Mouse (Mus musculus): ENCODE measurements around the gene Bud23. TPM values are rescaled to one million over a fixed set of nuclear protein-coding genes. Genes with fewer than 3 reads are reported as not detected.
A peak's percentile ranks its signal among the peaks of the same experiment; 100 is the strongest.

Bud23 gene
- total RNA-seq, 1 experiment, result 112 TPM

- Histone ChIP-seq H3K4me1 (ENCODE audit: control insufficient read depth in 2 of 2, insufficient read depth in 2 of 2, low read length in 2 of 2, poor library complexity in 1 of 2) (peaks cover 0 to 8% of the 10 kb centered on the region in 2 experiments; a peak in 2 of 4 replicates), H3K9ac (ENCODE audit: insufficient read depth, low read depth, low read length, poor library complexity, severe bottlenecking) (no peak overlapping the region), H3K36me3 (ENCODE audit: control insufficient read depth, insufficient read depth, low read length, poor library complexity, severe bottlenecking) (no peaks in the 10 kb centered on the region; the same call in 1 of the 2 replicates), H3K4me3 (ENCODE audit: insufficient read depth in 1 of 2, low read depth in 1 of 2, low read length in 2 of 2, poor library complexity in 1 of 2, severe bottlenecking in 1 of 2) (no peak overlapping the region), H3K9me3 (ENCODE audit: control insufficient read depth, insufficient read depth, low read depth, low read length) (no peaks in the 10 kb centered on the region), H3K27ac (ENCODE audit: insufficient read depth, low read depth, low read length, poor library complexity, severe bottlenecking) (no peak overlapping the region)
- in situ Hi-C loops (cut with MboI; ENCODE audit: low sequenced_read_pairs in 2 of 2, unreplicated experiment in 2 of 2), result no loop called here
- TF ChIP-seq CHD2 (IDR thresholded peaks at IDR 0.05; ENCODE audit: low read depth, low read length) (no peak), ZC3H11A (IDR thresholded peaks at IDR 0.05; ENCODE audit: borderline replicate concordance, low read depth, low read length) (no peak), ZNF384 (IDR thresholded peaks at IDR 0.05; ENCODE audit: low read depth, low read length) (no peak), MAFK (IDR thresholded peaks at IDR 0.05; ENCODE audit: insufficient read depth, low read depth, low read length) (no peak), HCFC1 (IDR thresholded peaks at IDR 0.05; ENCODE audit: borderline replicate concordance, insufficient read depth, low read length) (no peak)
- no peak for DNase-seq (ENCODE audit: low read depth, low spot score)
These were observed 30.2 kb downstream of the Bud23 start for GRCm38 (mm10) chr5:135034593-135034992.

- H3K9ac ChIP-seq (ENCODE audit: insufficient read depth, low read depth, low read length, poor library complexity, severe bottlenecking), result no peak overlapping the region
- no peak overlapping the region for H3K27ac ChIP-seq (ENCODE audit: insufficient read depth, low read depth, low read length, poor library complexity, severe bottlenecking)
- in situ Hi-C loops (cut with MboI; ENCODE audit: low sequenced_read_pairs in 2 of 2, unreplicated experiment in 2 of 2), result no loop called here
- H3K4me1 ChIP-seq (ENCODE audit: control insufficient read depth in 2 of 2, insufficient read depth in 2 of 2, low read length in 2 of 2, poor library complexity in 1 of 2), result peaks cover 0 to 17% of the 10 kb centered on the region in 2 experiments; a peak in 2 of 4 replicates
- no peaks in the 10 kb centered on the region for H3K9me3 ChIP-seq (ENCODE audit: control insufficient read depth, insufficient read depth, low read depth, low read length)
- no peak for TF ChIP-seq CHD2 (IDR thresholded peaks at IDR 0.05; ENCODE audit: low read depth, low read length)
- TF ChIP-seq MAFK (IDR thresholded peaks at IDR 0.05; ENCODE audit: insufficient read depth, low read depth, low read length), result no peak
- no peak for TF ChIP-seq ZNF384 (IDR thresholded peaks at IDR 0.05; ENCODE audit: low read depth, low read length)
- no peak for TF ChIP-seq ZC3H11A (IDR thresholded peaks at IDR 0.05; ENCODE audit: borderline replicate concordance, low read depth, low read length)
- no peak for TF ChIP-seq HCFC1 (IDR thresholded peaks at IDR 0.05; ENCODE audit: borderline replicate concordance, insufficient read depth, low read length)
- no peak for DNase-seq (ENCODE audit: low read depth, low spot score)
- H3K4me3 ChIP-seq (ENCODE audit: insufficient read depth in 1 of 2, low read depth in 1 of 2, low read length in 2 of 2, poor library complexity in 1 of 2, severe bottlenecking in 1 of 2), result no peak overlapping the region
- H3K36me3 ChIP-seq (ENCODE audit: control insufficient read depth, insufficient read depth, low read length, poor library complexity, severe bottlenecking), result no peaks in the 10 kb centered on the region; the same call in 1 of the 2 replicates
These were observed 32.2 kb downstream of the Bud23 start for GRCm38 (mm10) chr5:135032581-135032980.

GRCm38 (mm10) chr5:135029007-135029854 lies 35.5 kb downstream of the Bud23 start:
- H3K4me3 ChIP-seq (ENCODE audit: insufficient read depth in 1 of 2, low read depth in 1 of 2, low read length in 2 of 2, poor library complexity in 1 of 2, severe bottlenecking in 1 of 2), result no peak overlapping the region; a peak in 1 of 4 replicates
- in situ Hi-C loops (cut with MboI; ENCODE audit: low sequenced_read_pairs in 2 of 2, unreplicated experiment in 2 of 2), result no loop called here
- peaks cover 0 to 14% of the 10 kb centered on the region in 2 experiments; a peak in 2 of 4 replicates for H3K4me1 ChIP-seq (ENCODE audit: control insufficient read depth in 2 of 2, insufficient read depth in 2 of 2, low read length in 2 of 2, poor library complexity in 1 of 2)
- TF ChIP-seq CHD2 (IDR thresholded peaks at IDR 0.05; ENCODE audit: low read depth, low read length), result no peak
- TF ChIP-seq ZC3H11A (IDR thresholded peaks at IDR 0.05; ENCODE audit: borderline replicate concordance, low read depth, low read length), result no peak
- no peak for TF ChIP-seq ZNF384 (IDR thresholded peaks at IDR 0.05; ENCODE audit: low read depth, low read length)
- no peak for TF ChIP-seq MAFK (IDR thresholded peaks at IDR 0.05; ENCODE audit: insufficient read depth, low read depth, low read length)
- no peak for TF ChIP-seq HCFC1 (IDR thresholded peaks at IDR 0.05; ENCODE audit: borderline replicate concordance, insufficient read depth, low read length)
- H3K9ac ChIP-seq (ENCODE audit: insufficient read depth, low read depth, low read length, poor library complexity, severe bottlenecking), result peak overlapping the region; percentile 13; the same call in 1 of the 2 replicates
- DNase-seq (ENCODE audit: low read depth, low spot score), result no peak
- H3K36me3 ChIP-seq (ENCODE audit: control insufficient read depth, insufficient read depth, low read length, poor library complexity, severe bottlenecking), result no peaks in the 10 kb centered on the region
- H3K9me3 ChIP-seq (ENCODE audit: control insufficient read depth, insufficient read depth, low read depth, low read length), result no peaks in the 10 kb centered on the region
- H3K27ac ChIP-seq (ENCODE audit: insufficient read depth, low read depth, low read length, poor library complexity, severe bottlenecking), result no peak overlapping the region

GRCm38 (mm10) chr5:135025899-135026298 lies 38.9 kb downstream of the Bud23 start:
- H3K4me3 ChIP-seq (ENCODE audit: insufficient read depth in 1 of 2, low read depth in 1 of 2, low read length in 2 of 2, poor library complexity in 1 of 2, severe bottlenecking in 1 of 2), result no peak overlapping the region
- H3K27ac ChIP-seq (ENCODE audit: insufficient read depth, low read depth, low read length, poor library complexity, severe bottlenecking), result no peak overlapping the region
- DNase-seq (ENCODE audit: low read depth, low spot score), result no peak
- H3K9ac ChIP-seq (ENCODE audit: insufficient read depth, low read depth, low read length, poor library complexity, severe bottlenecking), result no peak overlapping the region
- TF ChIP-seq HCFC1 (IDR thresholded peaks at IDR 0.05; ENCODE audit: borderline replicate concordance, insufficient read depth, low read length) (no peak), CHD2 (IDR thresholded peaks at IDR 0.05; ENCODE audit: low read depth, low read length) (no peak), MAFK (IDR thresholded peaks at IDR 0.05; ENCODE audit: insufficient read depth, low read depth, low read length) (no peak), ZC3H11A (IDR thresholded peaks at IDR 0.05; ENCODE audit: borderline replicate concordance, low read depth, low read length) (no peak), ZNF384 (IDR thresholded peaks at IDR 0.05; ENCODE audit: low read depth, low read length) (no peak)
- in situ Hi-C loops (cut with MboI; ENCODE audit: low sequenced_read_pairs in 2 of 2, unreplicated experiment in 2 of 2), result no loop called here
- no peaks in the 10 kb centered on the region for H3K9me3 ChIP-seq (ENCODE audit: control insufficient read depth, insufficient read depth, low read depth, low read length)
- H3K4me1 ChIP-seq (ENCODE audit: control insufficient read depth in 2 of 2, insufficient read depth in 2 of 2, low read length in 2 of 2, poor library complexity in 1 of 2), result peaks cover 0 to 14% of the 10 kb centered on the region in 2 experiments; a peak in 3 of 4 replicates
- no peaks in the 10 kb centered on the region for H3K36me3 ChIP-seq (ENCODE audit: control insufficient read depth, insufficient read depth, low read length, poor library complexity, severe bottlenecking)

Data from ES-E14 (cell line).